Mouse (Mus musculus) activated CD4-positive, CD25-positive, alpha-beta regulatory T cell (primary cell): Measurements from ENCODE around the gene Folr2. TPM values are rescaled to one million over a fixed set of nuclear protein-coding genes. Genes with fewer than 3 reads are reported as not detected.

Experiments
- polyA plus RNA-seq, 2 experiments: library from polyadenylated mRNA; unstranded; fragments of 100-300 nt; shearing (Covaris generic); gene quantifications; one replicate each; pipeline ENCODE4 v1.2.1; 2017

Folr2 gene
- 1 to 10 TPM in 1 of 2 experiments, not detected in 1; 2.1 TPM for polyA plus RNA-seq

GRCm38 (mm10) chr7:101857094-101857493, at the start of gene Folr2:
Gene Folr2, minus strand, starts transcription at chr7:101857194.

GRCm38 (mm10) chr7:101906287-101906681, 49.3 kb upstream of the Folr2 start, which contains the start of gene Tomt:
Gene Tomt, minus strand, starts transcription at chr7:101906359.

GRCm38 (mm10) chr7:101905561-101906286, 48.7 kb upstream of the Folr2 start, which contains the start of gene Lamtor1:
Gene Lamtor1, plus strand, starts transcription at chr7:101905904.

GRCm38 (mm10) chr7:101870629-101871028, 13.6 kb upstream of the Folr2 start, which contains the start of gene Folr1:
Gene Folr1, minus strand, starts transcription at chr7:101870788.

GRCm38 (mm10) chr7:101863415-101863814, 6.4 kb upstream of the Folr2 start, which contains the start of gene Anapc15:
Gene Anapc15, plus strand, starts transcription at chr7:101863715.

GRCm38 (mm10) chr7:101837606-101838471, 19.2 kb downstream of the Folr2 start, which contains the start of gene Inppl1:
Gene Inppl1, minus strand, starts transcription at chr7:101838229.

GRCm38 (mm10) chr7:101817861-101818401, 39.1 kb downstream of the Folr2 start, which contains the start of gene Phox2a:
Gene Phox2a, plus strand, starts transcription at chr7:101818313.

Other genes with a start within 250 kb of the Folr2 start
- 10 to 100 TPM; 15.6 to 19.9 TPM for gene Clpb, start 193.6 kb downstream of the Folr2 start, polyA plus RNA-seq
- gene Phox2a, start 38.9 kb downstream of the Folr2 start, polyA plus RNA-seq: not detected
- 10 to 100 TPM in 1 of 2 experiments, 1 to 10 TPM in 1; 6.7 to 11.4 TPM for gene Inppl1, start 19.0 kb downstream of the Folr2 start, polyA plus RNA-seq
- 10 to 100 TPM; 45.9 to 56.1 TPM for gene Anapc15, start 6.5 kb upstream of the Folr2 start, polyA plus RNA-seq
- gene Folr1, start 13.6 kb upstream of the Folr2 start, polyA plus RNA-seq: not detected
- 100 to 1,000 TPM; 139 to 151 TPM for gene Lamtor1, start 48.7 kb upstream of the Folr2 start, polyA plus RNA-seq
- gene Tomt, start 49.2 kb upstream of the Folr2 start, polyA plus RNA-seq: under 1 TPM; 0.84 to 0.94 TPM
- 1 to 10 TPM; 1.1 to 4.6 TPM for gene Lrrc51, start 76.7 kb upstream of the Folr2 start, polyA plus RNA-seq
- gene Numa1, start 76.9 kb upstream of the Folr2 start, polyA plus RNA-seq: 100 to 1,000 TPM in 1 of 2 experiments, 10 to 100 TPM in 1; 67.5 to 112 TPM
- gene Il18bp, start 161.5 kb upstream of the Folr2 start, polyA plus RNA-seq: 1 to 10 TPM; 6.6 to 8.5 TPM
- gene Rnf121, start 208.3 kb upstream of the Folr2 start, polyA plus RNA-seq: 10 to 100 TPM; 20.2 to 22.0 TPM
- 10 to 100 TPM; 16.1 to 23.3 TPM for gene Xndc1, start 208.3 kb upstream of the Folr2 start, polyA plus RNA-seq
- under 1 TPM; 0.25 to 0.70 TPM for gene Xntrpc, start 208.5 kb upstream of the Folr2 start, polyA plus RNA-seq
- under 1 TPM in 1 of 2 experiments, not detected in 1; 0.10 TPM for gene Trpc2, start 225.9 kb upstream of the Folr2 start, polyA plus RNA-seq
- gene Art1, start 244.5 kb upstream of the Folr2 start, polyA plus RNA-seq: under 1 TPM in 1 of 2 experiments, not detected in 1; 0.41 TPM